Mouse (Mus musculus) cerebellum, adult (tissue): ENCODE results near the gene Gpsm3.
"Not testable (repeated sequence)": the region's sequence is repeated elsewhere in the genome, so short reads cannot be mapped to it uniquely, and the experiment has no call there.

Experiments used
- ATAC-seq: cut with Nextera tagmentation; 2 replicates; pipeline ENCODE4 v1.9.2; 2017; ENCODE audit warnings: mild to moderate bottlenecking, moderate library complexity, mixed read lengths; ENCODE audit not compliant: insufficient number of reproducible peaks, low FRiP score, low TSS enrichment

The Gpsm3 gene

DNA sequence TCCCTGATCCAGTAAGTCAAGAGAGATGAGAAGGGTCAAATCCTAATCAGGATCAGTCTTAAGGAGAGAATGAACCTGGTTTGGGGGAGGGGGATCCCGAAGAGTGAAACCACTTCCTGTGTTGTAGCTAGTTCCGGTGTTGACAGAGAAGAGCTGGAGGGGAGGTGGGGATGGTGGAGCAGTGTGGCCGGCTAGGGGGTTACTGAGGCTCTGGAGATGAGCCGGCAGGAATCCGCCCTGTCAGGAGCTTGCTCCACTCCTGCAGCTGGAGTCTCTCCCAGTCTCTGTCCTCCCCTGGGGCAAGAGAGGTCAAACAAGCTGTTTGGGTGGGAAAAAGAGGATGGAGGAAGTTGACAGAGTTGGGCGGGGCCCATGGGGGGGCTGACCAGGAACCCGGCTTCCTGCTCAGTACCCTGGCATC is at the start of gene Gpsm3:
Gene Gpsm3, plus strand, starts transcription at position 126 of the 421 bp plus-strand sequence.
- ATAC-seq: no peak

DNA sequence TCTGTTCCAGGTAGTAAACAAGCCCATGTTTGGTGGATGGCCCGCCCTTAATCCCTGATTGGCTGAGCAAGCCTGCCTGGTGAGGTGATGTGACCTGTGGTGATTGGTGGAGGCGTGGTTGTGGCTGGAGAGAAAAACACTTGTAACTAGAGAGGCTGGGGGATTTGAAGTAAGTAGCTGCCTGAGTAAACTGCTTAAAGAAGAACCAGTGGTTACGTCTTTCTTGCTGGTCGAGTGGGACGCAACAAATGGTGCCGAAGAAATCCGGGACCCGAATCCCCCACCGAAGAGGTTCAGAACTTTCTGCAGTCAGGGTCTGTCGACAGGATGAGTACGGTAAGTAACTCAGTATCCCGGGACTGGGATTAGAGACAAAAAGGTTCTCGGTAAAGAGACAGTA is 46.0 kb upstream of the Gpsm3 start:
- ATAC-seq: not testable (repeated sequence)

DNA sequence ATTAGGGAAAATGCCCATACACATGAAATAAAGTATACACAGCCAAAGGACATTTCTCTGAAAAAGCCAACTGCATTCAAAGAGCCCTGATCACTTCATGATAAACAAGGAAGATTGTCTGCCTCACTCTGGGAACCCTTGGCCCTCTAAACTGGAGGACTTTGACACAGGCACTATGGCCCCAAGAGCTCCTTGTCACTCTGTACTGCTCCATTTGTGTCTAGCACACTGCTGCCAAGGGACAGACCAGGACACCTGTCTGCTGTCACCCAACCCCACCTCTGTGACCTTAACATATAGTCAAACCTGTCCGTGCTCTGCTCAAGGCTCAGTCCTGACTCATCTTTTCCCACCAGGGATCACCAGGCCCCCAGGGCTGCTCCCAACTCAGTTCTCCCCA is 42.8 kb upstream of the Gpsm3 start:
- no peak for ATAC-seq

DNA sequence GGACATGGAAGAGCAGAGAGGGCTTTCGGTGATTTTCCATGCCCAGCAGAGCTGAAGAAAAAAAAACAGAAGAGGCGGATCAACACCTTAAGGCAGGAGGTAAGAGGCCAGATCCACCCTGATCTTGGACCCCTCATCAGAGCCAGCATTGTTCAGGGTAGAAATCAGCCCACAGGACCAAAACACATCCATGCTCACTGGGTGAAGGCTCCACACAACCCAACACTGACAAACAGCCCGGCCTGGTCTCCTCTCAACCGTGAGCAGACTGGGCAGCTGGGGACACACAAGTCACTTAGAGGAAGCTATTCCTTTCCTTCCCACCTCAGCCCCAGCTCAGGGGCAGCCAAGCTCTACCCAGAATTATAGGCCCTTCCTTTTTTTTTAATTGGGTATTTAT is 42.0 kb upstream of the Gpsm3 start:
- no peak for ATAC-seq

DNA sequence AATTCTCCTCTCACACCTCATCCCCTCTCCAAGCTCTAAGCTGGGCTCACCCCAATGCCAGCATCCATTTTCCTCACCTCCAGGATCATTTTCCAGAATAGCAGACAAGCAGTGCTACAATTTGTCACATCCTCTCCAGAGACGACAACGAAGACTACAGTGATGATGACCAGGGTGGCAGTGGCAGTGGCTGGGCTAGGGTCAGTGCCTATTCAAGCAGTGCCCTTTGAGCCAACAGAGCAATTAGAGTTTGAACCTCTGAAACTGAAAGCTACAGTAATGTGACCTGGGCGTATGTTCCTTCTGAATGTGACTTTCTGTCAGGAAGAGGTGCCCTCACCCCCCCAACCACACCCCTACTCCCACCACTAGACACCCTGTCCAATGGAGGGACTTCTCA is 40.5 kb upstream of the Gpsm3 start:
- no peak for ATAC-seq

DNA sequence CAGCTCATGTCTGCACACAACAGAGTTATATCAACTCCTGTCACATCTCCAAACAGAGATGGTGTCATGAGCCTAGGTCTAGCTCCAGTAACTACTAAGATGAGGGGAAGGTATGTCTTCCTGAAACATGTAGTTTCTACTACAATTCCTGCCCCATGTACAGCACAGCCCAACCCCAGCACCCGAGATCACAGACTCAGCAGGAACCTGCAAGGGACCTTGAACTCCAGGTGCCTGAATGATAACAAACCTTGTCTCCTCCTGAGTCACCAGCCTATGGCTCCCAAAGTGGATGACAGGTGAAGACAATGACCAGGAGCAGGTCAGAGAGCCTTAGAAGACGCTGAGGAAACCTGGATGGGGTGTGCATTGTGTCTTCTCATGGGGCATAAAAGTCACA is 39.8 kb upstream of the Gpsm3 start:
- no peak for ATAC-seq

DNA sequence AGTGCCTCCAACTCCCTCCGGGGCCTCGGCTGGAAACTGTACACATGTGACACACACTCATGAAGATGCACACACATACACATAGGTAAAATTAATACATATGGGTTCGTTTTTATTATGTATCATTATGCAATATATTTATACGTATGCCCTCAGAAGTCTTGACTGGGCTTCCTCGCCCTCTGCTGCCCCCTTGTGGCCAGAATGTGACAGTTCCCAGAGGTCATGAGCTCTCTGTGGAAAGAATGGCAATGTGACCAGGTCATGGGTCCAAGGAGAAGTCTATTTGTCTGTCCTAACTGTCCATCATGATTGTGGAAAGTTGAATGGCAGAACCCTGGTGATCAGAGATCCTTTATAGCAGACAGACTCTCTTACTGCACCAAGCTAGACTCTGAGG is 34.1 kb upstream of the Gpsm3 start:
- peak; percentile 56; the same call in 1 of the 2 replicates for ATAC-seq

DNA sequence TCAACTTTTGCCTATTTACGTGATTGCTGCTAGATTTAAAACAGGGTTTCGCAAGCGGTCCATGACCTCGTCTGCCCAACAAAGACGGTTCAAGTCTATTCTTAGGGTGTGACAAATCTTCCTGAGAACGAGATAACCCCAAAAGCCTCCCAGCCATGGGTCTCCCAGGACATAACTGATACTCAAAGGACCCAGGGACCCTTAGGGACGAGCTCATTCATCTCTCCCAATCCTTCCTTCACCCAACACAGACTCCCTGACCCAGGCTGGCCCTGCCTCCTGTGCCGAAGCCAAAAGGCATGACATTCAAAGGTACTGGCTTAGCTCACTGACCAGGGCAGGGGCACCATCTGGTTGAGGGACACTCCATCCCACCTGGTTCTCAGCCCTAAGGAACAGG is 33.2 kb upstream of the Gpsm3 start:
- ATAC-seq: no peak

DNA sequence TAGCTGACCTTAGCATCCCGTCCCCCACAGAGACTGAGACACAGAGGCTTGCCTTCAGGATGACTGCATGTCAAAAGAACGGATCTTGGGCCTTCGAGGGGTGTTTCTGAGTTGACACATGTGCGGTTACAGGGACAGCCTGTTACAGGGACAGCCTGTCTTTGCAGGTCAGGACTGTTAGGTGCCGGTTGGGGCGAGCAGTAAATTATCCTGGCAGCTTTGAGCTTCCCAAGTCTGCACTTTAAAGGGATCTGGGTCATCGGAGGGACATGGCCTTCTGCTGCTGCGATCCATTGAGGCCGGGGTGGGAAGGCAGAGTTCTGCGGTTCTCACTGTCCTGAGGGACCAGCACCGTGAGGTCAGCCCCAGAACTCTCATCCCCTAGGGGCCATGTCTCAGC is 32.2 kb upstream of the Gpsm3 start:
- ATAC-seq: no peak

DNA sequence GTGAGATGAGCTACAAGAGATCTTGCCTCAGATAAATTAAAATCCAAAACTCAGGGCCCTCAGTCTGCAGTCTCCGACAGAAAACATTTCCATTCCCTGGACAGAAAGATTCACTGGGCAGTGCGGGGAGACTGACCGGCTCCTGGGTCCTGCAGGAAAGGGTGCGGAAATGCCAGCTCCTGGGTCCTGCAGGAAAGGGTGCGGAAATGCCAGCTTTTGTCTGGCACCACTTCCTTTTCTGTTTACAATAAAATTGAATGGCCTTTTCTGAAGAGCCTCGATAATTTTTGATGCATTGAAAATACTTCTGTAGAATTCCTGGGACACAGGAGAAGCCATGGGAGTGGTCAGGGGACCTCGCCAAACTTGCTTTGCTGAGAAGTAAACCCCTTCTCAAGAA is 30.5 kb upstream of the Gpsm3 start:
- no peak for ATAC-seq

DNA sequence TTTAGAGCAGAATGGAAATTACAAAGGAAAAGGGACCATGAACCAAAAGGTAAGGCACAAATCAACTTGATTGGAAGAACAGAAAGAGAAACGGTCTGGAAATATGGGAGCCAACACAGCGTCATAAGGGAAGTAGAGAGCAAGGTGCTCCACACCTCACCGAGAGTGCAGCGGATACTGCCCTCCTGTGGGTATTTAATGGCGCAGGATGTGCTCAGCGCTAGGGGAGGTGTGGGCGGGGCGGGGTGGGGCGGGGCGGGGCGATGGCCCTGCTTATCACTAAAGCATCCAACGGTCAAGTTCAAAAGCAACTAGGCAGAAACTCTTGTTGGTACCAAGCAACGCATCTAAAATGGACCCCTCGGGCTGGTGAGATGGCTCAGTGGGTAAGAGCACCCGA is 29.7 kb upstream of the Gpsm3 start:
- no peak for ATAC-seq

DNA sequence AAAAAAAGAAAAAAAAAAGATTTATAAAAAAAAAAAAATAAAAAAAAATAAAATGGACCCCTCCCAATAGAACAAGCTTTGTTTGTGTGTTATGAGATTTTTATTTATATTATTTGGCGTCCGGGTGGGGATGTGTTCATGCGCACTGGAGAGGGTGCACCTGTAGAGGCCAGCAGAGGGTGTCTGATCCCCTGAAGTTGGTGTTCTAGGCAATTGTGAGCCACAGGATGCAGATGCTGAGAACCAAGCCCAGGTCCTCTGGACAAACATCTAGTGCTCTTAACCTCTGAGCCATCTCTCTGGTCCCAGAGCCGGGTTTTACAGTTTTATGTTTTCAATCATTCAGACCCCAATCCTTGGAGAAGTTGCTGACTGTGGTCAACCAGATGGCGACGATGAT is 29.2 kb upstream of the Gpsm3 start:
- ATAC-seq: no peak

DNA sequence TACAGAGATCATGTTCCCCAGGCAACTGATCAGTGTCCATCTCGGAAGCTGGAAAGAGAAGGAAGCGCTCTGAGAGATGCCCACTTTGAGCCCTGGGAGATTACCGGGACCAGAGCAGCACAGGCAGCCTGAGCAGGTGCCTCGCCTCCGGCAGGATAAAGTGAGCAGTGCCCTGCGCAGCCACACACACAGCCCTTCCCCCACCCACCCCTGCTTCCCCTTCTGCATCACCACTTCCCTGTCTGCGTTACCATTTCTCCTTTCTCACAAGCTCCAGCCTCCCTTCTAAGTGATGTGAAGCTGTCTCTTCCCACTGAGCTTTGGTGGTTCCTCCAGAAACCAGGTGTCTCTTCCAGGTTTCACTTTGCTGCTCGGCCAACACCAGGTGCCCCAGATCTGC is 28.4 kb upstream of the Gpsm3 start:
- no peak for ATAC-seq

DNA sequence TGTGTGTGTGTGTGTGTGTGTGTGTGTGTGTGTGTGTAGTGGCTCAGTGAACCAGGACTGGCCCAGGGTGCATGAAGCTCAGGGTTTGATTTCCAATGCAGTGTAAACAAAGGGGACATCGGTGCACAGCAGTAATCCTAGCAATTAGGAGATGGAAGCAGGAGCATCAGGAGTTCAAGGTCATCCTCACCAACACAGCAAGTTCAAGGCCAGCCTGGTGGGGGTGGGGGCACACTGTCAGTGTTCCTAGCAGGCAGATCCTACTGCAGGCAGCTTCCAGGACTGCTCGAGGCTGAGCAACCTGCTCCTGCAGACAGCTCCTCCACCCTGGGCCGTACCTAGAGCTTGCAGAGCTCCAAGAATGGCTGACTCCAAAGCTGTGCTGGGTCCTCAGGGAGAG is 27.0 kb upstream of the Gpsm3 start:
- no peak for ATAC-seq

DNA sequence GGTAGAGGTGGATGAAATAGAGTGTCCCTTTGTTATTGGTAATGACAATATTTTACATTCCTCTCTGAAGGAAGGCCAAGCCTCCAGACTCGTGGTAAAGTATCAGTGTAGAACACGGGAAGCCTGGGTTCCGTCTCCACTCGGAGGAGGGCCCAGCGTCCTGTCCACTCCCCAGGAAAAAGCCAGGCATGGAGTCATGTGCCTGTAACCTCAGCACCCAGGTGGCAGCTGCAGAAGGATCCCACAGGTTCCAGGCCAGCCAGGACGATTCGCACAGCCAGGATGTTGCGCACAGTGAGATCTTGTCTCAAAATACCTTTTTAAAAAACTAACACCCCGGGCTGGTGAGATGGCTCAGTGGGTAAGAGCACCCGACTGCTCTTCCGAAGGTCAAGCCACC is 26.3 kb upstream of the Gpsm3 start:
- ATAC-seq: no peak

DNA sequence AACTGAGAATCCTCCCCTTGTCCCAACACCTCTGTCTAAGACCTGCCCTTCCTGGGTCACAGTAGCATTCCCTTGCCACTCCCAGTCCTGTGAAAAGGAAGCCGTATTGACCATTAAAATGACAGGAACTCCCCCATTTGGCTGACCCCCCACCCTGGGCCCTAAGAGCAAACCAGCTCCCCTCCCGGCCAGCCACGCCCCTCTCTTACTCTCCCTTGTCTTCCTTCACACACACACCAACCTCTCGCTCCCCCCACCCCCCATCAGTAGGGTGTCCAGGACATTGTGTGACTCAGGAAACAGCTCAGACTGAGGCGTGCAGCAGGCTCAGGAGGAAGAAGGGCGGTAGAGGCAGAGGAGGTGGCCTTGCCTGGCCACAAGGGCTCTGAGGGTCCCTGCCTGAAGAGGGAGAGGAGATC is 25.6 kb upstream of the Gpsm3 start, which contains the start of gene Notch4:
Gene Notch4, plus strand, starts transcription at position 266 of the 419 bp plus-strand sequence.
- ATAC-seq: no peak

DNA sequence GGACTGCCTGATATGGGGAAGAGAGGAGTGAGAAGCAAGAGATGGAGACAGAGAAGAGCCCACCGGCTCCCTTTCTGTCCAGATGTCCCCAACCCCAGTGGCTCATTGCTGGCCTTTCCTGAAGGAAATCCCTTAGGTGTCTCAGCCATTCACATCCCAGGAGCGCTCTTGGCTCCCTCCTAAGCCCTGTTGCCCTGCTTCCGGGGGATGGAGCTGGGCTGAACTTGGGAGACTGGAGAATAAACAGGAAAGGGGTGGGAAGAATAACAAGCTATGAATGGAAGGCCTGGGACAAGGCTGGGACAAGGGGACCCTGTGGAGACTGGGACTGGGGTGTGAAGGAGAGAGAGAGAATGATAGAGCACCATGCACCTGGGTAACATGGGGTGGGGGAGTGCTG is 24.8 kb upstream of the Gpsm3 start:
- ATAC-seq: no peak

DNA sequence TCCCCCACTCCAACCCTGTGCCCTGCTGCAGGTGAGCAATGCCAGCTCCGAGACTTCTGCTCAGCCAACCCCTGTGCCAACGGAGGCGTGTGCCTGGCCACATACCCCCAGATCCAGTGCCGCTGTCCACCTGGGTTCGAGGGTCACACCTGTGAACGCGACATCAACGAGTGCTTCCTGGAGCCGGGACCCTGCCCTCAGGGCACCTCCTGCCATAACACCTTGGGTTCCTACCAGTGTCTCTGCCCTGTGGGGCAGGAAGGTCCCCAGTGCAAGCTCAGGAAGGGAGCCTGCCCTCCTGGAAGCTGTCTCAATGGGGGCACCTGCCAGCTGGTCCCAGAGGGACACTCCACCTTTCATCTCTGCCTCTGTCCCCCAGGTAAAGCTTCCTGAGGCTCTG is 22.3 kb upstream of the Gpsm3 start:
- ATAC-seq: no peak

DNA sequence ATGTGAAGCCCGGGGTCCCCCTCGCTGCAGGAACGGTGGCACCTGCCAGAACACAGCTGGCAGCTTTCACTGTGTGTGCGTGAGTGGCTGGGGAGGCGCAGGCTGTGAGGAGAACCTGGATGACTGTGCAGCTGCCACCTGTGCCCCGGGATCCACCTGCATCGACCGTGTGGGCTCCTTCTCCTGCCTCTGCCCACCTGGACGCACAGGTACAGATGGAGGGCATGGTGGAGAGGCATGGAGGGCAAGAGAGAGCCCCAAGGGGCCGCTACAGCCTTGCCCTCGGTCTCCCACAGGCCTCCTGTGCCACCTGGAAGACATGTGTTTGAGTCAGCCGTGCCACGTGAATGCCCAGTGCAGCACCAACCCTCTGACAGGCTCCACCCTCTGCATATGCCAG is 21.2 kb upstream of the Gpsm3 start:
- no peak for ATAC-seq

DNA sequence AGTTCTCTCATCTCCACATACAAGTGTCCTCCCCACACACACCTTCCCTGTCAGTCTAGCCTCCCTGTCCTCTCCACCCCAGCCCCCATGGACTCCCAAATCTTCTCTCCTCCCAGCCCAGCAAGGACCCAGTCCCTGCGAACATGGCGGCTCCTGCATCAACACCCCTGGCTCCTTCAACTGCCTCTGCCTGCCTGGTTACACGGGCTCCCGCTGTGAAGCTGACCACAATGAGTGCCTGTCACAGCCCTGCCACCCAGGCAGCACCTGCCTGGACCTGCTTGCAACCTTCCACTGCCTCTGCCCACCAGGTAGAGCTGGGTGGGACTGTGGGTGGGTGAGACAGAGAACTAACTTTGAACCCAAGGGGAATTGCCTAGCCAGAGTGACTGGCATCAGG is 19.7 kb upstream of the Gpsm3 start:
- ATAC-seq: no peak

DNA sequence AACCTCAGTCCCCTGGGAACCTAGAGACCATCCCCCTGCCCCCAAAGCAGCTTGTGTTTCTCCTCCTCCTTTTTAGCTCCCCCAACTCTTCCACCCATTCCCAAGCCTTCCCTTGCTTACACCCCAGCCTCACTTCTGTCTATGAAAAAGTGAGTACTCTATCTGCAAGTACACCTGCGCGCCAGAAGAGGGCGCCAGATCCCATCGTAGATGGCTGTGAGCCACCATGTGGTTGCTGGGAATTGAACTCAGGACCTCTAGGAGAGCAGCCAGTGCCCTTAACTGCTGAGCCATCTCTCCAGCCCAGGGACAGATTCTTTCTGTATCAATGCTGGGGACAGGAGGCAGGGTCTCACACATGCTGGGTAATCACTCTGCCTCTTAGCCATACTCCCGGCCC is 17.7 kb upstream of the Gpsm3 start:
- ATAC-seq: no peak

DNA sequence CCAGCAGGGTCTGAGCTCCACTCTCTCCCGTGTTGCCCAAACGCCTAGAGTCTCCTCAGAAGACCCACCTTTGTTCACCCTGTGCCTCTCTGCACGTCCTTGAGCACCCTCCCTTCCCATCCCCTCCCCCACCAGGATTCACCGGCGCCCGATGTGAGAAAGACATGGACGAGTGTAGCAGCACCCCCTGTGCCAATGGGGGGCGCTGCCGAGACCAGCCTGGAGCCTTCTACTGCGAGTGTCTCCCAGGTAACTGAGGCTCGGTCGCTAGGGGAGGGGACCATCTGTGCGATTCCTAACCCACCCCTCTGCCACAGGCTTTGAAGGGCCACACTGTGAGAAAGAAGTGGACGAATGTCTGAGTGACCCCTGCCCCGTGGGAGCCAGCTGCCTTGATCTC is 17.2 kb upstream of the Gpsm3 start:
- no peak for ATAC-seq

DNA sequence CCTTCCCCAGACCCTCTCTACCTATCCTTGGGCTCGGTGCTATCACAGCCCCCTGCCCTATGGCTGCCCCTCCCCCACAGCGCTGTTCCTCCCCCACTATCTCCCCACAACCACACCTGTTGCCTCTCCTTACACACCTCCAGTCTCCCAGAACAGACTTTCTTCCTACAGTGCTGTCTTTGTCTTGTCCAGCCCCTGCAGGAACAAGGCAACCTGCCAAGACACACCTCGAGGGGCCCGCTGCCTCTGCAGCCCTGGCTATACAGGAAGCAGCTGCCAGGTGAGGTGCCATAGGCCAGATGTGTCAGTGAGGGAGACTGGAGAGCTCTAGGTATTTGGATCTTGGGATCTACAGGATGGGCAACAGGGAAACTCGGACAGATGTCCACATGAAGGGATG is 13.0 kb upstream of the Gpsm3 start:
- ATAC-seq: no peak
